Mouse (Mus musculus): ENCODE measurements around the gene Gm21719.
"Not testable (repeated sequence)": the region's sequence is repeated elsewhere in the genome, so short reads cannot be mapped to it uniquely, and the experiment has no call there.

Gene Gm21719

DNA sequence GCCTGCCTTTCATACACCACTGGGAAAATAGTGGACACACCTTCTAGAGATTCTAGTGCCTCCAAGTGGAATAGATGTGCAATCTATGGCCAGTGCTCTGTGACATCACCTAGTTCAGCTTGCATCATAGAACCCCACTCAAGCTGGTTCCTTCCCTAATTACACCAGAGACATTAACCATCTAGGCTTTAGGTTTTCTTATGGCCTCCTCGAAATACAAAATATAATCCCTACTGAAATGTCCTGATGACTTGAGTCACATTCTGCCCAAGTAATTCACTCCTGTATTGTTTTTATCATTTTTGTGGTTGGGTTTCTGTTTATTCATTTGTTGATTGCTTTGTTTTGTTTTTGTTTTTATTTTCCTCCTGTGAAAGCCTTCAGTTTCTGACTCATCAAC is at the start of gene Gm21719:
TSS of gene Gm21719 (minus strand) at position 101 of the 400 bp plus-strand sequence.
- not testable (repeated sequence) for ATAC-seq (ENCODE audit: low TSS enrichment)
